Mouse (Mus musculus): ENCODE data around the gene Zc3h6. TPM values are rescaled to one million over a fixed set of nuclear protein-coding genes. Genes with fewer than 3 reads are reported as not detected.

Zc3h6 gene
- total RNA-seq, 2 experiments from 2014 or later, result 2.6 to 3.6 TPM

DNA sequence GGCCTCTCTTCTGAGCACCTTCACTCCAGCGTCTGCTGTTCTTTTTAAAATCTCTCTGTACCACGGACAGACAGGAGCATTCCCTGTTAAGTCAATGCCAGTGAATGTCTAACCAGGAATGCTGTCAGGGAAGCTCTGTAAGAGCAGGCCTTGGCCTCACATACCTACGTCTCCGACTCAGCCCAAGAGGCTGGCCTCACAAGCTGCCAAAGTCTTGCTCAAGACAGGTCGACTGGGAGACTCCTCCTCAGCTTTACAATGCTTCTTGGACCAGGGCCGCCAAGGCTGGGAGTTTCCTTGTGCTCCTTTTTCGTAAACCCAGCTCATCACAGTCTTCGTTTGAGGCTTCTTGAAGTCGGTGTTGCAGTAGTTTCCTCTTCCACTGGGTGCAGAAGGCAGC, 57.6 kb downstream of the Zc3h6 start:
- ATAC-seq (ENCODE audit: poor library complexity, severe bottlenecking), result no peak

DNA sequence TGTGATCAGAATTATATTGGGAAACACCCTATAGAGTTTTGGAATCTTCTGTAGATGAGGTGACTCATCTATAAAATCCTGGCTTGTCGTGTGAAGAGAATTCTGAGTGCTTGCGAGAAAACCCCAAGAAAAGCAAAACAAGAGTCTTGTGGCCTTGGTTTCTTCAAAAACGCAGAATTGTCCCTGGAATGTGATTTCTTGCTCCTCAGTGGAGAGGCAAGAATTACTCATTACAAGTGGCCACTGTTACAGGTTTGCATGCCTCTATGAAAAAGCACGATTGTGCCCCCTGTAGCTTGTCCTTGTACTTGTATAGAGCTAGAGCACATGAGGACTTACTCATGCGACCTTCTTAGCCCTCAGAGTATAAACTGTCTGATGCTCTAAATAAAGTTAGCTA, 68.2 kb downstream of the Zc3h6 start:
- no peak for ATAC-seq (ENCODE audit: poor library complexity, severe bottlenecking)

DNA sequence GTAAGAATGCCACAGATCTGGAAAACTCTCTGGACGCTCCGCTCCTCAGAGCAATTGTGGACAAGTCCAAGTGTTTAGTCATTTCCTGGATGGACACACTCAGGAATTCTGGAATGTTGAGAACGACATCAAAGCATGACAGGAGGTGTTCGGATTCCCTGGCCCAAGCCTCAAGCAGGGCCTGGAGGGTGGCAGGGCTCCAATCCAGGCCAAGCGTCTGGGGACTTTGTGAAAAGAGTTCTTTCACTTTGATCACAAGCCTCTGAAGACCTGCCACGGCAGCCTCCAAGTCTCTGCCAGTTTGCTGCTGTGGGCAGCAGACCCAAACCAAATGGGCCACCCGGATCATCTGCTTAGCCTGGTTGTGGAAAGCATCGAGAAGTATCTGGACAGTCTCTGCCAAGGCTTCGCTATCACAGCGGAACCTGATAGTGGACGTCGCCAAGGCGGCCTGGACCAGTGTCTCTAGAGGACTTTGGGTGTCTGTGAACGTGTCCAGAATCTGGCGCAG, 71.3 kb downstream of the Zc3h6 start:
- no peak for ATAC-seq (ENCODE audit: poor library complexity, severe bottlenecking)

DNA sequence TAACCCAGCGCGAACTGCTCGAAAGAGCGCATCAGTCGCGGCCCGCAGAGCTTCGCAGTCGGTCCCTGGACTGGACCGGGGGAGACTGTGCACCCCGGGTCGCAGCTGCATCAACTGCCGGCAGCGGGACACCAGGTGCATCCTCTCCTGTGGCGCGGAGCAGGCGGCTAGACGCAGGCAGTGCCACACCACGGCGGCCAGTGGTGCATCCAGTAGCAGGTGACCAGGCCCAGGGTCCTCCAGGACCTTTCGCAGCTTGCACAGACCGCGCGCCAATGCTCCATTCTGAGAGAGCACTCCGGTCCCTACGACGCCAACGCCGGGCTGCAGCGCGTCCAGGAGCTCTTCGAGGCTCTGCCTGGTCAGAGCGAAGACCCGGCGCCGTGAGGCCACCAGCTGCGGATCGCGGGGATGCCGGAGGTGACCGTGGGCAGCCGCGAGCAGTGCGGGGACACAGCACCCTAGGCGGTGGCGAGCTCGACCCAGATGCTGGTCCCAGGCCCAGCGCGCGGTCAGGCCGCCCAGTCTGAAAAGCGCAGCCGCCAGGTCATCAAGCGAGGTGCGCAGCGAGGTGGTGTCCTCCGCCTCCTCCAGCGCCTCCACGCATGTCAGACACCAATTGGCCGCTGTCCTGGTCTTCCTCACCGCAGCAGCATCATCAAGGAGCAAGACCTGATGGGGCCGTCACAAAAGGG, 71.9 kb downstream of the Zc3h6 start:
- ATAC-seq (ENCODE audit: poor library complexity, severe bottlenecking), result no peak

DNA sequence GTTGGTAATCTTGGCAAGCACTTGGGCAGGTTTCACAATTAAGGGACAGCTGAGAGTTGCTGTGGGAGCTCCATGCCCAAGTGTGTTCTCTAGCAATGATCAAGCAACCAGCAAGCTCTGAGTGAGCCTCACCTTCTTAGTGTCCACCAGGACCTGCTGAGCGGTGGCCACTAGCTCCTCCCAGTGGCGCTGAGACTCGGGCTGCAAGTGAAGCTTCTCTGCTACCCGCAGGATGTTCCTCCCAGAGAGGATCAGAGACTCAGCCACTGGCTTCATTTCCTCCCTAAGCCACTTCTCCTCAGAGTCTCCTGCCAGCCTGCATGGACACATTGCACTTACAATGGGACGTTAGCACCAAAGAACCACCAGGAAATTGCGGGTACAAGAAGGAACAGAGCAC, 73.4 kb downstream of the Zc3h6 start:
- ATAC-seq (ENCODE audit: poor library complexity, severe bottlenecking), result peak; percentile 40; the same call in 1 of the 2 replicates

DNA sequence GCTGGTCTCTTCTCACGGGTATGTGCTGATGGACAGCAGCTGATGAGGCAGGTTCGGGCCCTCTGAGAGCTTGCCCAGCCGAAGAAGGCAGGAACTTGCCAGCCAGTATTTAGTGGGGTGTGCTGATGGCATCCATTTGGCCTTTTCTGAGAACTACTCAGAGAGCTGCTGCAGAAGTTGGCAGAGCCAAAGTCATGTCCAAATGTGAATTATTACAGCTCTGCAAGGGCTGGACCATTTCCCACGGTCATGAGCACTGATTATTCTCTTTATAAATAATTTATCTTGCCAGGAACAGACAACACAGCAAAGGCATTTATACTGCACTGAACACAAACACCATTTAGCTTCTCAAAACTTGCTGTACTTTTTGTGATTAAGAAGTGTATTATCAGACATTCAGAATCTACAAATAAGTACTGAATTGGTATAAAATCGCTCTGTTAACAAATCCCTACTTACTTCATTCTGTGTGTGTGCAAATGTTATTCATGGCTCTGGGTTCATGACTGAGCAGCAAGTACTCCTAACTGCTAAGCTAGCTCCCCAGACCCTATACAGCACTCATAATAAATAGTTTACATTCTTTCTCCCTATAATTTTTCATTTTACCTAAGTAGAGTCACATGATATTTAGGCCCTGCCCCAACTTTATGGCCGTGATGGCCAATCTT, 79.1 kb downstream of the Zc3h6 start:
- ATAC-seq (ENCODE audit: poor library complexity, severe bottlenecking), result no peak

DNA sequence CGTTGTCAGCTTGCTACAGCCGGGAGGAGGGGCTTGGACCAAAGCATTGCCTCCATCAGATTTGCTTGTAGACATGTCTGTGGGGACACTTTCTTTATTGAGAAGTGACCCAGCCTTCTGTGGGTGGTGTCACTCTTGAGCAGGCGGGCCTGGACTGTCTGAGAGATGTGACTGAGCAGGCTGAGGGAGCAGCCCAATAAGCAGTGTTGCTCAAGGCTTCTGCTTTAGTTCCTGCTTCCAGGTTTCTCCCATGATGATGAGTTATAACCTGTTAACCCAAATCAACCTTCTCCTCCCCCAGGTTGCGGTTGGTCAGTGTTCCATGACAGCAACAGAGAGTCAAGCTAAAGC, 79.6 kb downstream of the Zc3h6 start:
- no peak for ATAC-seq (ENCODE audit: poor library complexity, severe bottlenecking)

DNA sequence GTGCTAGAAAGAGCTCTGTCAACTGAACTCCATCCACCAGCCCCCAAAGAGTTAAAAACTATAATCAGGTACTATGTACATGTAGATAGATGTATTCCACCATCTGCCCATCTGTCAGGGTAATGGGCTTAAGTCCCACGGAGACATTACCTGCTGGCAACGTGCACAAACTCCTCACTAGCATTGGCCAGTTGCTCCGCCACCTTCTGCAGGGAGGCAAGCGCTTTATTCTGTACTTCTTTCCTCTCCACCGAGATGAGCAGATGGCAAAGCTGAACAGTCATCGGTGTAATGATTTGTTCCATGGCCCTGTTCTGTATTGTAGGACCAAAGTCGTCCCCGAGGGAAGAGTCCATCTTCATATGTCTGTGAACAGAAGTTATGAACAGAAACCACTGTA, 80.6 kb downstream of the Zc3h6 start, which contains the start of gene Vinac1:
Gene Vinac1, minus strand, starts transcription at position 362 of the 400 bp plus-strand sequence.
- ATAC-seq (ENCODE audit: poor library complexity, severe bottlenecking), result no peak

DNA sequence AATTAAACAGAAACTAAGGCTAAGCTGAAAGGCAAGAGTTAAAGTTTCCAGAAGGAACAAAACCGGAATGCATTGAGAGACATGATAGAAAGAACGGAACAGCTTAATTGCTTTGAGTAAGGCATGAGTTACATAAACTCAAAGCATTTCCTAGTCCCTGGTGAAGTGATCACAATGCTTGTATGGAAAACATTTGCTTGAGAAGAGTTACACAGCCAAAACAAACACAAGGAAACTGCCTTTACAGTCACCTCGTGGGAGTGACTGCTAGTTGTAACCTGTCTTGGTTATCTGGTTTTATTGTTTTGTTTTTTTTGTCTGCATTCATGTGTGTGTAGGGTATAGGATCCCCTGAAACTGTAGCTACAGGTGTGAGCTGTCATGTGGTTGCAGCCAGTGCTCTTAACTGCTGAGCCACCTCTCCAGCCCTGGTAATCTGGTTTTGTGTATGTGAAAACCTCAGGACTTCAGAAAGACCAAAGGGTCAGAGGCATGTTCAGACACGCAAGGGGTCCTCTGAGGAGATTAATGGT, 85.3 kb downstream of the Zc3h6 start:
- ATAC-seq (ENCODE audit: poor library complexity, severe bottlenecking), result no peak

DNA sequence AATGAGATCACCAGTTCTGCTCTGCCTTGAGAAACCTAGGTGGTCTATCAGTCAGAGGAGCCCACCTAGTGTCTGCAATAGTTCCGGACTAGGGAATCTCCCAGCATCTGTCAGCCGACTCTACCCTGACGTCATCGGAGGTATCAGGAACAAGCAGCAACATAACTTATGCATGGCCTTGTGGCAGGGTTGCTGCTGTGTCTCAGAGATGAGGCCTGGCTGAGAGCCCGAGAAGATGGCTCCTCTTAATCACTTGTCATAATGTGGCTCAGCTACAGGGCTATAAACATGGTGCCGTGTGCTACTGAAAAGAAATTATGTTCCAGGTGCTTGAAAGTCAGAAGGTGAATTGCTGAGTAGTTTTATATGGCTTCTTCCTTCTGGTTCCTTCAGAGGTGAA, 88.5 kb downstream of the Zc3h6 start:
- ATAC-seq (ENCODE audit: poor library complexity, severe bottlenecking), result no peak

DNA sequence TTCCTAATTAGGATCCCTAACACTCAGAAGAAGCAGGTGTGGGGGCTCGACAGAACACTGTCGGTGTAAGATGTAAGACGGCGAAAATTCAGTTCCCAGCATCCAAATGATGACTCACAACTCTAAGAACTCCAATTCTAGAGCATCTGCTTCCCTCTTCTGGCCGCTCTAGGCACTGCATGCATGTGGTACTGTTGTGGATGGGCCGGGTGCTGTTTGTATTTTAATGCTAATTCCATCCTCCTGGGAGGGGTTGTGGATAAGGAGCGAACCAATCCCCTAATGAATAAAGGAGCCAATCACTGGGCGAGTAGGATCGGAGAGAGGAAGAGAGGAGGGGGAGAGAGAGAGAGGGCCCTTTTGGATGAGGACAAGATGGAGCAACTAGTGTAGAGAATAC, 89.4 kb downstream of the Zc3h6 start:
- 0 out of 2 replicates have a peak, but pooled peaks have one; percentile 47 for ATAC-seq (ENCODE audit: poor library complexity, severe bottlenecking)

DNA sequence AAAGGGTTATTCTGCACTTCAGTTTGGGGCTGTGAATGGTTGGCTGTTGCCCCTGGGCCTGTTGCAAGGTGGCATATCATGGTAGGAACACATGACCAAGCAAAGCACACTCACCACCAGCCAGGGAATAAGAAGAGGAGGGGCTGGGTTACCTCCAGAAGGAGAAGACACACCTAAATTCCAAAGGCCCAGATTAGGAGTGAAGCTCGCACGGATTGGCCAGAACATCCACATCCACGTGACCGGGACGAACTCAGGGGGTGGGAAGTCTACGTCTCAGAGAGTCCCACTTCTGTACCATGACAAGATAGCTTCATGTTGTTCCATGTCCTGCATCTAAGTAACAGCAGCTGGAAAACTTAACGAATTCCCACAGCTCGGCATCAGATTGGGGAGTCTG, 90.1 kb downstream of the Zc3h6 start:
- ATAC-seq (ENCODE audit: poor library complexity, severe bottlenecking), result no peak

DNA sequence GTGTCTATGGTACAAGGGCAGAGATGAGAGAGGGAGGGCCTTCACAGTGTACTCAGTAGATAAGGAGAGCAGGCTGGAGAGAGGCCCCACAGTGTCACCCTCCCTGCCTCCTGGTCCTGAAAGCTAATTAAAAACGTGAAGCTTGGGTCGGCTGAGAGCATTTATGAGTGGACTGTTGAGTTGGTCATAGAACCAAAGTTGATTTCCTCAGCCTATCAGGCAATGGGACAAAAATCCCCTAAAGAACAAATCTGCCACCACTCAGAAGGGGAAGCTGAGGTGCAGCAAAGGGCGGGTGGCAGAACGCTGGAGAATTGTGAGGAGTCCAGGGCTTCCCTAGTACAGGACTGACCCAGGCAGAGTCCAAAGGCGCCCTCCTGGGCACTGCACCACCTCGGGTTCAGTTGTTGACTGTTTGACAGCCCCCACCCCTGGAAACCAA, 90.7 kb downstream of the Zc3h6 start:
- no peak for ATAC-seq (ENCODE audit: poor library complexity, severe bottlenecking)

DNA sequence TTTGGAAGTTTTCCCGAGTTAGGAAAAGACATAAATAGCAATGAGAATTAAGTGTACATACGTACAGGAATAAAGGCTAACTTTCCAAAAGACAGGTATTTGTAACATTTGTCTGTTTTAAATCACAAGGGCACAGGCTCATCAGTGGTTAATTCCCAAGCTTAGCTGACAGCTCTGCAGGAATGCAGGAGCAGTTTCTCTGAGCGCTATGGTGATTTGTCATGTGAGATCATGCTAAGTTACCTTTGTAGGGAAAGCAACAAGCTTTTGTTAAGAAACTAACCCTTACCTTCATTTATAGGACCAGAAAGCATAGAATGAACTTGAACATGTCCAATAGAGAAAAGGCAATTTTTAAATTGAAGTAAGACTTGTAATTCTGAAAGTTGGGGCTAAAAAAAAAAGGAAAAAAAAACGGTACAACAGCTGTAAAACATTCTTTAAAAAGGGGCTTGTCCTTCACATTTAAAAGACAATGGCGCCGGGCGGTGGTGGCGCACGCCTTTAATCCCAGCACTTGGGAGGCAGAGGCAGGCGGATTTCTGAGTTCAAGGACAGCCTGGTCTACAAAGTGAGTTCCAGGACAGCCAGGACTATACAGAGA, 94.4 kb downstream of the Zc3h6 start:
- ATAC-seq (ENCODE audit: poor library complexity, severe bottlenecking), result no peak

DNA sequence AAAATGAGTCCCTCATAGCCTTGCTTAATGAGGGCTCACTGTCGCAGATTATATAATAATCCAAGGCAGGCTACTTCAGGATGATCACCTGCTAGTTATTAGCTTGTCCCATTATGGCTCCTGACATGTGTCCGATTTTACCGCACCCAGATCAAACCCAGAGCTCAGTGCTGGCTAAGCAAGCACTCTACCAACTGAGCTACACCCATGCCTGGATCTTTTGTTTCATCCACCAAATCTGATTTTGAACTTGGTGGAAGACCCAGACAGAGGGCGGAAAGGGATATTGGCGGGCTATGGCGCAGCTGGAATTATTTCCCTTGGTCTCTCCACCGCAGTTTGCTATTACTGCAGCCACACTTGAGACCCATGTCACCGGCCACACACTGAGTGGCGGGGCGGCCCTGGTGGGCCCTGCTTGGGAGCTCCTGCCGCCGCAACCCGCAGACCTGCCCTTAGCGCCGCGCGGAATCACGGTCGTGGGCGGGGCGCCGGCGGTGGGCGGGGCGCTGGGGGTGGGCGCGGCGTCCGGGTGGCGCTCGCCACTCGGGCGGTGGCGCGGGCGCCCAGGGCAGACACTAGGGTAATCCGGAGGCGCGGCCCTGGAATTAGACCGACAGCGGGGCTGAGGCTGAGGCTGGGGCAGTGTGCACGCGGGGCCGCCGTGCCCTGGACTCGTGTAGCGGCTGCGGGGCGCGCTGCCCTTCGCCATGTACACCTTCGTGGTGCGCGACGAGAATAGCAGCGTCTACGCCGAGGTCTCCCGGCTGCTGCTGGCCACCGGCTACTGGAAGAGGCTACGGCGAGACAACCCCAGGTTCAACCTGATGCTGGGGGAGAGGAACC, 98.5 kb downstream of the Zc3h6 start, which contains the start of gene Ttl:
Gene Ttl, plus strand, starts transcription at position 506 of the 846 bp plus-strand sequence.
- peak; percentile 91 for ATAC-seq (ENCODE audit: poor library complexity, severe bottlenecking)

DNA sequence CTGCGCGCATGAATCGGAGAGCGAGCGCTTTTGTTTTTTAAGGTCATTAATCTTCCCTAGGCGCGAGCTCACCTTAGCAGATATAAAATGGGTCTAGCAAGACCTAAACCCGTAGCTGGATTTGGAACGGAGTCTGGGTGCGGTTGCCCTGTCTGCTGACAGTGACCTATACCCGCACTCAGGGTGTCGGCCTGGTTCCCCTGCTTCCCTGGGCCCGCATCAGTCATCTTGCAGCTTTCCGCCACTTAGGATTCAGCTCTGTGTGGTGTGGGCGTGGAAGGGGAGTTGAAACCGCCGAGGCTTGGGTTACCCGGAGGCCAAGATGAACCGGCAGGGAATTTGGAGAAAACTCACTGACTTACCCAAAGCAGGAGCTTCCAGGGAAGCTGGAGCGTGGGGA, 99.1 kb downstream of the Zc3h6 start:
- ATAC-seq (ENCODE audit: poor library complexity, severe bottlenecking), result peak; percentile 71

Other genes starting within 250 kb of the Zc3h6 start
- 6.0 and 7.5 TPM in 2 replicates for gene Tmem87b, start 149.3 kb upstream of the Zc3h6 start, total RNA-seq (2015)
- gene Tmem87b, start 149.3 kb upstream of the Zc3h6 start, total RNA-seq (2017), result 12.9 and 14.0 TPM in 2 replicates
- not detected in 2 replicates for gene Fbln7, start 104.4 kb upstream of the Zc3h6 start, total RNA-seq (2015)
- gene Fbln7, start 104.4 kb upstream of the Zc3h6 start, total RNA-seq (2017), result not detected in 2 replicates
- 3.9 and 7.9 TPM in 2 replicates for gene Zc3h8, start 23.3 kb upstream of the Zc3h6 start, total RNA-seq (2015)
- 4.7 and 6.9 TPM in 2 replicates for gene Zc3h8, start 23.3 kb upstream of the Zc3h6 start, total RNA-seq (2017)
- gene Gm10762, start 323 bp downstream of the Zc3h6 start, total RNA-seq (2015), result 3.6 and 4.6 TPM in 2 replicates
- gene Gm10762, start 323 bp downstream of the Zc3h6 start, total RNA-seq (2017), result 1.1 and 1.7 TPM in 2 replicates
- gene Vinac1, start 80.8 kb downstream of the Zc3h6 start, total RNA-seq (2015), result not detected in 2 replicates
- gene Vinac1, start 80.8 kb downstream of the Zc3h6 start, total RNA-seq (2017), result 0.04 and 0.16 TPM in 2 replicates
- 2.6 and 3.3 TPM in 2 replicates for gene Ttl, start 98.5 kb downstream of the Zc3h6 start, total RNA-seq (2015)
- gene Ttl, start 98.5 kb downstream of the Zc3h6 start, total RNA-seq (2017), result 3.0 and 3.6 TPM in 2 replicates
- gene Polr1b, start 133.6 kb downstream of the Zc3h6 start, total RNA-seq (2015), result 2.6 and 3.3 TPM in 2 replicates
- gene Polr1b, start 133.6 kb downstream of the Zc3h6 start, total RNA-seq (2017), result 7.1 and 11.7 TPM in 2 replicates
- 11.9 and 13.0 TPM in 2 replicates for gene Chchd5, start 162.3 kb downstream of the Zc3h6 start, total RNA-seq (2015)
- gene Chchd5, start 162.3 kb downstream of the Zc3h6 start, total RNA-seq (2017), result 9.4 and 11.9 TPM in 2 replicates
- gene Slc20a1, start 231.4 kb downstream of the Zc3h6 start, total RNA-seq (2015), result 18.7 and 22.8 TPM in 2 replicates
- 52.4 and 70.8 TPM in 2 replicates for gene Slc20a1, start 231.4 kb downstream of the Zc3h6 start, total RNA-seq (2017)